Mouse (Mus musculus) cortical plate, adult 2 months (tissue): ENCODE results near the gene Pcgf6.

Source experiments
- CTCF ChIP-seq: fragments of 200-500 bp; IDR thresholded peaks from 2 replicates; pipeline ENCODE4 v1.5.1; 2011; ENCODE audit warnings: mild to moderate bottlenecking, control low read depth, low read length; ENCODE audit not compliant: insufficient read depth; ENCODE audit errors: extremely low read depth
- POLR2A ChIP-seq: fragments of 200-500 bp; IDR thresholded peaks from 2 replicates; pipeline ENCODE4 v1.6.1; 2011; ENCODE audit warnings: mild to moderate bottlenecking, low read length, control low read depth; ENCODE audit not compliant: insufficient read depth; ENCODE audit errors: extremely low read depth

GRCm38 (mm10) chr19:47089718-47090525 lies 39.2 kb upstream of the Pcgf6 start:
- TF ChIP-seq POLR2A, result no peak
- no peak for TF ChIP-seq CTCF
